Mouse (Mus musculus): Measurements from ENCODE around the gene Dph7.
"Not testable (repeated sequence)": the region's sequence is repeated elsewhere in the genome, so short reads cannot be mapped to it uniquely, and the experiment has no call there.

Gene Dph7

DNA sequence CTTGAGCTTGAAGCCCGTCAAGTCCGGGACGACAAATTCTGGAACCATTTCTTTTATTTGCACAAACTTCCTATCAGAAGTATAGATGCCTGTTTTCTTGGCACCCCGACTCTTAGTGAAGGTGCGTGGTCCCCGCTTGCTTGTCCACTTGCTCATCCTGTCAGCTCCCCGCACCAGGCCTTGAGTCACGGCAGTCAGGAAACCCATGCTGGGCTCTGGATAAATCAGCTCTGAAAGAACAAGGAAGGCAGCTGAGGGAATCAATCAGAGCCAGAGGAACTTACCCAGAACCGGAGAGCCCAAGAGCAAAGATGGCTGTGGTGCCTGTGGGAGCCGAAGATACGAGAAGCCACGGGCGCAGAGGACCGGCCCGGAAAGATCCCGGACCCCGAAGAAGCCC, 12.3 kb downstream of the Dph7 start:
- DNase-seq, result not testable (repeated sequence)

DNA sequence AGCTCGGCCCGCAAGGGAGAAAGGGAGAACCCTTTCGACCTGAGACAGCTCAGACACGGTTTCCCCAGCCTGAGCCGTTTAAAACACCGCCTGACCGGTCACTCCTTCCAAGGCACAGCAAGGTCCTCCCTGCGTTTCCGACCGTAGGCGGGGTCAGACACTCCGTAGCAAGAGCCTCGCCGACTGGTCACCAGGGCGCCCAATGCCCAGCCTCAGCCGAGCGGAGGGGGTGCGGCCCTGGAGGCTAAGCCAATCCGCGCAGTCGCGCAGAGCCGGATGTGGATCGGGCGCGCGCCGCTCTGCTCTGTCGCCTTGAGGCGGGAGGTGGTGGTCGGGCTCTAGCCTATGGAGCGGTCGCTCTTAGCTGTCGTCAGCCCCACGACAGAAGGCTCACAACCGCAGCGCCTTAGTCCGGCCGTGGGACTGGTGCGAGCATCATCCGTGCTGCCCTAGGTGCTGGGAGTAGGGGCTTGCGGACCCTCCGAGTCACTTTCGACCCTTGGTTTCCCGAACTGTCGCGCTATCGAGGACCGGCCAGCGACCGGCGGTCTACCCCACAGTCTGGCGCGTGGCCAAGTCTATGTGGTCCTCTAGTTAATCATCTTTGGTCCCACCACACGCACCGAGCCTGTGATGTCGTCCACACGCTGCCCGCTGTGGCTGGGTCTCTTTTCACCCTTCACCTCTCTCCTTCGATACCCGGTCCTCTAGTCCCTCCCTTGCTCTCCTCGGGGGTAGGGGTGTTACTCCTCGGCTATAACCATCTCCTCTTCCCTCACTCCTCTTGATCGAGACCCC, 12.9 kb downstream of the Dph7 start, which contains the start of gene Mrpl41:
TSS of gene Mrpl41 (minus strand) at position 193 of the 798 bp plus-strand sequence.
- DNase-seq, result peak; percentile 99

DNA sequence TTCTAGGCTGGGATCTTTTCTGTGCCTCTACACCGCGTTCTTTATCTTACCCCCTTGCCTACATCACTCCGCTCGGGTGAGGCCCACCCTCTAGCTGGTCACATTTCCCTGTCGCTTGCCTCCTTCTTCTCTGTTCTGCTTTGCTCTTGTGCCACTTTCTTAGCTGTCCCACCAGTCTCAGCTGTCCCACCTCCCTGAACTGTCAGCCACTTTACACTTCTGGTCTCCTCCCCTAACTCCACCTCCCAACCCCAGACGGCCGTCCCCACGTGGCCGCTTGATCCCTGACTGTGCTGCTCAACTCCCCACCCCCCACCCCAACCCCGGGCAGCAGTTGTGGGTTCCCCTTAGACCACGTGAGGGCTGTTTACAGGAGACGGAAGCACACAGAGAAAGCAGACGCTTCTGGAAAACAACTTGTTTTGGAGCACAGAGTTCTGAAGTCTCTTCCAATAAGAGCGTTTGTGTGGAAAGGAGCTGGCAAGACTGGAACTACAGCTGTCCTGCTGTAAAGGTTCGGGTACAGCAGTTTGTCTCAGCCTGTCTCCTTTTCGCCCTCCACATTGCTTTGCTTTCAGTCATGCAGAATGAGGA, 13.6 kb downstream of the Dph7 start, which contains the start of gene Pnpla7:
TSS of gene Pnpla7 (plus strand) at position 330 of the 594 bp plus-strand sequence.
- DNase-seq, result peak; percentile 81

DNA sequence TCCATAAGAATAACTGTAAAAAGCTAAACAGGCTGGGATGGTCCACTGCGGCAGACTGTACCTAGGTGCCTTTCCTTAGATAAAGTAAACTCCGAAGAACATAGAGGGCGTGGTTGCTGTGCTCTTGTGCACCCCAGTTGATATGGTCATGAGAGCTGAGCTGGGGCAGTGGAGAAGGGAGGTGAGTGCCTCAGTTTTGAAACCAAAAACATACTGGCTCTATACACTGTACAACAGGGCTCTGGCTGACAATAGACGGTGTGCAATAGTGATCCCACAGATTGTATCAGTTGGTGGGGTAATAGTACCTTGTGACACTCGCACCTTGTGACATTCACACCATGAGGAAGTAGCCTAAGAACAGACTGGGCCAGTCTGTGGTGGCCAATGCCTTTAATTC, 14.8 kb downstream of the Dph7 start:
- no peak for DNase-seq

DNA sequence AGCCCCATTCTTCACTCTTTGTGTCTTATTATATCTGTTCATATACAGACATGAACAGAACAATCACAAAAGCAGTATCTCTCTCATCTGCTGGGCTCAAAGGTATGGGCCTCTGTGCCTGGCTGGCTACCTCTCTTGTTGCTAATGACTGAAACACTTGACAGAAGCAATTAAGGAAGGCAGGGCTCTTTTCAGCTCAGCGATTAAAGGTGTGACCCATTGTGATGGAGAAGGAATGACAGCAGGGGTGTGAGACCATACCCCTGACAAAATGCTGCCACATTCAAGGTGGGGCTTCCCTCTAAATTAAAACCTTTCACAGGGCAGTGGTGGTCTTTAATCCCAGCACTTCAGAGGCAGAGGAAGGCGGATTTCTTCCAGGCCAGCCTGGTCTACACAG, 25.6 kb downstream of the Dph7 start:
- no peak for DNase-seq

DNA sequence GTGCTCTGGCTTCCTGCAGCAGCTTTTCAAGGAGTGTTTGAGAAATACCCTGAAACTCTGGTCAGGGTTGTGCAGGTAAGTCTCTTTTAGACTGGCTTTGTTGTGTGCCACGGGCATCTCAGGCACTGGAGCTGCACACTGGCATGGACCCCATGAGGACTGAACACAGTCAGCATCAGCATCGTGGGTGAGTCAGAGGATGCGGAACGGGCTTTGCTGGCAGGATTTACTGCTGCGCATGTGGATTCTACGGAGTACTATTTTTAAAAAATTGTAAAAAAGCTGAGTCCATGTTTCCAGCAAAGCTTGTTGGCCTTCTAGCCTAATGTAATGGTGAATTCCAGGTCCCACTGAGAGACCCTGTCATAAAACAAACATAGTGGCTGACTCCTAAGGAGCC, 33.1 kb downstream of the Dph7 start:
- peak; percentile 42 for DNase-seq

DNA sequence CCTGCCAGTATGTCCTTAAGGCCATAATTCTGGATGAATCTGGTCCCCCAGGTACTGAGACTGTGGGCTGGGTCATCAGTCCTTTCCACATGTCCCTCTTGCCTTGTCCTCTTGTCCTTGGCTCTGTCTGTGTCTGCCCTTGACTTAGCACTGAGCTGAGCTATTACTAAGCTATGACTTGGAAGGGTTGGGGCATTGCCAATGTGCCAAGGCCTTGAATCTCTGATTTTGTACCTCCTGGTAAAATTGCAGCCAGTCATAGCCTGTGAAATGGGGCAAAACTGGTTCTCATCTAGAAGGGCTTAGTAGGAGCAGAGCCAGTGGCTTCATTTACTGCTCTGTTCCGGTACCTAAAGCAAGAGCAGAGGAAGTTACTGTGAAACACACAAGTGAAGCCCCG, 34.3 kb downstream of the Dph7 start:
- DNase-seq, result no peak

DNA sequence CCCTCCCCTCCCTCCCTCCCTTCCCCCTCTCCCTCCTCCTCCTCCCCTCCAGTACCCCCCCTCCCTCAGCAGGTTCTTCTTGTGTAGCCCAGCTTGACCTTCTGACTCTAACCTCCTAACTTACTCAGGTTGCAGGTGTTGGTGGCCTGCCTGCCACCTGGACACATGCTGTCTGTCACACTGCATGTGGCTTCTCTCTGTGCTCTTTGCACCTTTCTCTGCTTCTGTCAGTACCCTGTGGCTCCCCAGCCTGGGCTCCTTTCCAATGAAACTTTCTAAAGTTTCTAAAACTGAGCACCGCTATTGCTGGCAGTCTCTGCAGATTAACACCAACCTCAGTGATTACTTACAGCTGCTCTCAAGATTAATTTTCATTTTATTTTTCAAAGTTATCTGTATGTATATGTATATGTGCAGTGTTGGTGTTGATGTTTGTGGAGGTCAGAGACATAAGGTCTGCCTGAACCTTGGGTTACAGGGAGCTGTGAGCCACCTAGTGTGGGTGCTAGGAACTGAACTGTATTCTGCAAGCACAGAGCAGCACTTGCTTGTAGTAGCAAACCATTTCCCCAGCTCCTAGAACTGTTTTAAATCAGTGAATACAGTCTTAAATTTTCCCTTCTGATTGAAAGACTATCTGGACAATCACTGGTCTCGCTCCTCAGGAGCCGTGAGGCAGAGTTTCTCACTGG, 38.5 kb downstream of the Dph7 start:
- no peak for DNase-seq

DNA sequence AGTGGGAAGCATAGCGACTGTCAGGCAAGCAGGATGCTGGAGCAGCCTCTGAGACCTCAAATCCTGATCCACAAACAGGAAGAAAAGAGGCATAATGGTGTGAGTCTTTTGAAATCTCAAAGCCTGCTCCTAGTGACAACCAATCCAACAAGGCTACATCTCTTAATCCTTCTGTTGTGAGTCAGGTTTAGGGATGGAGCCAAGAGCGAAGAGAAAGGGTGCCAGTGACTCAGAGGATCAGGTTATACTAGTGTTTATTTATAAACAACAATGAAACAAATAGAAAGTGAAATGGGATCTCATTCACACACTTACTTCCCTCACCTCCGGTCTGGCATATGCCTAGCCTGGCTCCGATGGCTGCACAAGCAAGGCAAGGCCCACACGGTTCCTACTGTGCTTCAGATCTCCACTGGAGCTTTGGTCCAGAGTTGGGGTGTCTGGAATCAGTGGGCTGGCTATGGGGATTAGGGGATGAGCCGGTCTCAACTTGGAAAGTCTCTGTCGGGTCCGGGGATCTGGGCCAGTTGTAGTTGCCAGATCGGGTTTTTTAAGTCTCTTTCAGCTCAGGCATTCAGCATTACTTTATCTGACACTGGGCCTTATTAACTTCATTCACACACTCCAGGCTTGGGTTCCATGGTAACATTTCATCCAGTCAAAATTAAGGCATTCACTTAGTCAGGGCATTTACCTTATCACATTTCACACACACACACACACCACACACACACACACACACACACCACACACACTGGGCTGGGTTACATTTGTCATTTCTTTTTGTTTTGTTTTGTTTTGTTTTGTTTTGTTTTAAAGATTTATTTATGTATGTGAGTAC, 42.0 kb downstream of the Dph7 start:
- no peak for DNase-seq

DNA sequence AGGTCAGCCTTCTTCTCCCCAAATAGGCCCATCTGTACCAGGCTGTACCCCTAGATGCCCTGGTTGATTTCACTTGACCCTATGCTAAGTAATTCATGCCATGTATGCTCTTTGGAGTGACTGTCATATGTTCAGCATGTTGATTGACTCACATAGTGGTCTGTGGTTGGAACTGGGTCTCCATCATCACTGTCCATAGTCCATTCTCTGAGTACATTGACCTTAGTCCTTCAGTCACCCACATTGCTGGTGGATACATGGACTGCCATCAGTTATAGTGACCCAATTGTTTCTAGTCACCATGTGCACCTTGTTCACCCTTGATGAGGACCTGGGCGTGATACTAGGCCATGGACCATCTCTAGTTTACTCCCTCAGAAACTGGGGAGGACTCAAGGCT, 44.6 kb downstream of the Dph7 start:
- no peak for DNase-seq

DNA sequence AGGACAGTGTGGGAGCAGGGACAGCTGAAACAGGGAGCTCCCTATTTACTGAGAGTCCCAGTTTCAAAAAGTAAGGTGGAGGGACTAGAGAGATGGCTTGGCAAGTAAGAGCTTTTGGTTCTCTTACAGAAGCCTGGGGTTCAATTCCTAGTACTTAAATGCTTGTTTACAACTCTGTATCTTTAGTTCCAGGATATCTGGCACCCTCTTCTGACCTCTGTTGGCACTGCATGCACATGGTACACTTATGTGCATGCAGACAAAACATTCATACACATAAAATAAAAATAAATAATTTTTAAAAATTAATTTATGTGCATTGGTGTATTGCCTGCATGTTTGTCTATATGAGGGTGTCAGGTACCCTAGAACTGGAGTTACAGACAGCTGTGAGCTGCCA, 46.0 kb downstream of the Dph7 start:
- DNase-seq, result no peak
